In the genomic region with DNA sequence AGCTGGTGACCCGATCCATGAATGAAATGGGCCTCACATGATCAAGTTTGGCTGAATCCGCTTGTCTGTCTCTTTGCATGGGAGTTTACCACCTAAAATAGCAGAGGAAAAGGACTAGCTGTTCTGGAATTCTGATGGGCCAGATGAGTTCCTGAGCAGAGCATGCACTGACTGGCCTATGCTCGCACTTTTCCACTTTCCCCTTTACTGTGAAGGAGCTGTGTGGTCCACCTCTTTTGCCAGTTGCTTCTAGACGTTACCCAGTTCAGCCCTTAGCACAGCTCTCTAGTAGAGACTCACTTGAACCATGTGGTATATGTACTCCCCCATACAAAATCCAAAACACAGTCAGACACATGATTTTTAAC, we compare ENCODE assay signal across 20 mouse cellular contexts. TPM values are rescaled to one million over a fixed set of nuclear protein-coding genes. Genes with fewer than 3 reads are reported as not detected.
DNase-seq lines count a peak whose midpoint lies in the region; ATAC-seq lines count a peak whose summit lies in the region.
"Had no signal": no experiment of that assay in that cellular context is flagged by ENCODE, and none has a peak within 500 bp of the region (broad histone marks: within the 10 kb centered on the region; RNA-seq: fewer than 3 reads in every experiment).

No protein-coding gene starts in this region.

- WGBS in midbrain, embryonic 10.5 days = 77% methylated on average over 4 of the region's 4 CpGs
- WGBS in midbrain, embryonic 11.5 days = 67% methylated on average over 4 of the region's 4 CpGs
- 15% methylated on average over 4 of the region's 4 CpGs for WGBS in forebrain, embryonic 15.5 days
- WGBS in midbrain, embryonic 13.5 days = 53% methylated on average over 4 of the region's 4 CpGs

- 0 out of 2 replicates have a peak overlapping the region, but pooled peaks have one; percentile 59 for H3K27ac ChIP-seq in midbrain, embryonic 10.5 days (replicated peaks)
- no peak overlapping the region; the same call in 1 of the 2 replicates for H3K27ac ChIP-seq in midbrain, embryonic 11.5 days (ENCODE audit: low read depth, low read length)
- H3K27ac ChIP-seq in forebrain, embryonic 15.5 days (replicated peaks) = peak overlapping the region; percentile 87
- peak overlapping the region; percentile 47 for H3K27ac ChIP-seq in midbrain, embryonic 13.5 days
- H3K27ac ChIP-seq: limb, embryonic 15.5 days had no signal

- H3K4me3 ChIP-seq in midbrain, embryonic 10.5 days = no peak overlapping the region
- no peak overlapping the region for H3K4me3 ChIP-seq in midbrain, embryonic 11.5 days (ENCODE audit: low read depth, low read length)
- H3K4me3 ChIP-seq in forebrain, embryonic 15.5 days = no peak overlapping the region
- no peak overlapping the region for H3K4me3 ChIP-seq in midbrain, embryonic 13.5 days (replicated peaks)
- H3K4me3 ChIP-seq: limb, embryonic 15.5 days had no signal

- no peak for ATAC-seq in midbrain, embryonic 11.5 days (ENCODE audit: low FRiP score)
- ATAC-seq in forebrain, embryonic 15.5 days (replicated peaks) = peak; percentile 56
- no peak for ATAC-seq in midbrain, embryonic 13.5 days
- ATAC-seq in erythroblast, adult 5-6 weeks (replicated peaks; ENCODE audit: low FRiP score, poor library complexity, severe bottlenecking) = no peak
- ATAC-seq: intestine, embryonic 16.5 days; liver, postnatal 0 days had no signal

- H3K9me3 ChIP-seq in midbrain, embryonic 10.5 days (replicated peaks) = no peaks in the 10 kb centered on the region
- H3K9me3 ChIP-seq in midbrain, embryonic 11.5 days (ENCODE audit: control insufficient read depth, low read length) = no peaks in the 10 kb centered on the region
- no peaks in the 10 kb centered on the region for H3K9me3 ChIP-seq in forebrain, embryonic 15.5 days
- H3K9me3 ChIP-seq in midbrain, embryonic 13.5 days = no peaks in the 10 kb centered on the region
- H3K9me3 ChIP-seq: limb, embryonic 15.5 days had no signal

- H3K4me1 ChIP-seq in midbrain, embryonic 10.5 days = peaks cover 20% of the 10 kb centered on the region
- peaks cover 4% of the 10 kb centered on the region; the same call in 1 of the 2 replicates for H3K4me1 ChIP-seq in midbrain, embryonic 11.5 days (ENCODE audit: control insufficient read depth, insufficient read depth, low read length)
- H3K4me1 ChIP-seq in forebrain, embryonic 15.5 days = peaks cover 40% of the 10 kb centered on the region
- H3K4me1 ChIP-seq in midbrain, embryonic 13.5 days (replicated peaks) = peaks cover 19% of the 10 kb centered on the region
- H3K4me1 ChIP-seq: limb, embryonic 15.5 days had no signal

- intact Hi-C loops in heart, postnatal 36 days (cut with DNase I) = no loop called here

- H3K9ac ChIP-seq in midbrain, embryonic 11.5 days (ENCODE audit: low read length) = no peak overlapping the region
- no peak overlapping the region for H3K9ac ChIP-seq in forebrain, embryonic 15.5 days (replicated peaks)
- no peak overlapping the region for H3K9ac ChIP-seq in midbrain, embryonic 13.5 days (replicated peaks)
- H3K9ac ChIP-seq: limb, embryonic 15.5 days; liver, postnatal 0 days had no signal

- DNase-seq in midbrain, embryonic 10.5 days (ENCODE audit: low spot score) = peak; percentile 16
- DNase-seq in midbrain, embryonic 11.5 days (ENCODE audit: low spot score, missing footprints) = no peak
- DNase-seq in left cerebral cortex, adult 9 months (ENCODE audit: low spot score in 2 of 2) = no peak
- no peak for DNase-seq in heart, postnatal 36 days
- DNase-seq: adrenal gland, postnatal 25 days; cerebellum, adult 18-20 months; cerebellum, postnatal 36 days; heart, postnatal 14 days; kidney, postnatal 10 days; liver, postnatal 0 days had no signal

- H3K36me3 ChIP-seq in midbrain, embryonic 10.5 days = no peaks in the 10 kb centered on the region
- H3K36me3 ChIP-seq in midbrain, embryonic 11.5 days (ENCODE audit: control insufficient read depth, insufficient read depth, low read length) = no peaks in the 10 kb centered on the region
- no peaks in the 10 kb centered on the region for H3K36me3 ChIP-seq in forebrain, embryonic 15.5 days
- no peaks in the 10 kb centered on the region for H3K36me3 ChIP-seq in midbrain, embryonic 13.5 days
- H3K36me3 ChIP-seq: limb, embryonic 15.5 days had no signal

- peaks cover 24% of the 10 kb centered on the region for H3K27me3 ChIP-seq in midbrain, embryonic 10.5 days (ENCODE audit: low read depth, poor library complexity, severe bottlenecking)
- no peaks in the 10 kb centered on the region for H3K27me3 ChIP-seq in midbrain, embryonic 11.5 days (ENCODE audit: control insufficient read depth, insufficient read depth, low read length)
- no peaks in the 10 kb centered on the region for H3K27me3 ChIP-seq in forebrain, embryonic 15.5 days
- peaks cover 17% of the 10 kb centered on the region for H3K27me3 ChIP-seq in midbrain, embryonic 13.5 days
- H3K27me3 ChIP-seq: limb, embryonic 15.5 days had no signal

- no peak overlapping the region for H3K4me2 ChIP-seq in midbrain, embryonic 11.5 days
- no peak overlapping the region for H3K4me2 ChIP-seq in forebrain, embryonic 15.5 days (replicated peaks)
- no peak overlapping the region for H3K4me2 ChIP-seq in midbrain, embryonic 13.5 days (replicated peaks)
- H3K4me2 ChIP-seq: heart, embryonic 11.5 days; limb, embryonic 15.5 days had no signal

RNA-seq across cellular contexts. Expression of a gene that starts 5.5 kb away (rescaled TPM):
- not detected in 2 replicates for polyA plus RNA-seq in midbrain, embryonic 10.5 days (2016; fragmentation: Nextera tagmentation; extraction: Ambion mirVana)
- polyA plus RNA-seq in midbrain, embryonic 11.5 days (2014; fragmentation: Nextera tagmentation; extraction: Ambion mirVana) = not detected in 2 replicates
- polyA plus RNA-seq in forebrain, embryonic 15.5 days (2015; fragmentation: Nextera tagmentation; extraction: Ambion mirVana) = 0.23 TPM in 1 of 2 replicates, not detected in the other
- polyA plus RNA-seq in midbrain, embryonic 13.5 days (2015; fragmentation: Nextera tagmentation; extraction: Ambion mirVana) = 0.19 TPM in 1 of 2 replicates, not detected in the other
- not detected in 2 replicates for total RNA-seq in erythroblast, adult 5-6 weeks (2015; ENCODE audit: low replicate concordance)
- total RNA-seq in erythroblast, adult 5-6 weeks (2017; ENCODE audit: low replicate concordance) = not detected in 2 replicates
- total RNA-seq in heart, postnatal 36 days (2021) = not detected
- total RNA-seq: adrenal gland, postnatal 25 days; gastrocnemius, adult 18-20 months; heart, postnatal 14 days; left cerebral cortex, postnatal 25 days had no signal
- polyA plus RNA-seq: embryonic facial prominence, embryonic 11.5 days; gonadal fat pad, adult 2 months had no signal

RNA-seq across cellular contexts. Expression of a gene that starts 47.6 kb away (rescaled TPM):
- 32.8 and 36.2 TPM in 2 replicates for polyA plus RNA-seq in midbrain, embryonic 10.5 days (2016; fragmentation: Nextera tagmentation; extraction: Ambion mirVana)
- polyA plus RNA-seq in midbrain, embryonic 11.5 days (2014; fragmentation: Nextera tagmentation; extraction: Ambion mirVana) = 30.1 and 31.4 TPM in 2 replicates
- 55.2 and 62.9 TPM in 2 replicates for polyA plus RNA-seq in forebrain, embryonic 15.5 days (2015; fragmentation: Nextera tagmentation; extraction: Ambion mirVana)
- polyA plus RNA-seq in midbrain, embryonic 13.5 days (2015; fragmentation: Nextera tagmentation; extraction: Ambion mirVana) = 45.2 and 45.4 TPM in 2 replicates
- 8.6 and 21.3 TPM in 2 replicates for total RNA-seq in erythroblast, adult 5-6 weeks (2015; ENCODE audit: low replicate concordance)
- 15.9 and 16.7 TPM in 2 replicates for total RNA-seq in erythroblast, adult 5-6 weeks (2017; ENCODE audit: low replicate concordance)
- 10 to 100 TPM; 24.9 to 27.7 TPM for total RNA-seq in heart, postnatal 36 days (2021)
